8 mouse cellular contexts compared by ENCODE assay signal in genomic region chr6:71632829-71633662, GRCm38 (mm10). TPM values are rescaled to one million over a fixed set of nuclear protein-coding genes. Genes with fewer than 3 reads are reported as not detected.
A peak's percentile ranks its signal among the peaks of the same experiment; 100 is the strongest.
DNase-seq lines count a peak whose midpoint lies in the region; ATAC-seq lines count a peak whose summit lies in the region.

Gene Kdm3a, minus strand, starts transcription at chr6:71632990.

- no peaks in the 10 kb centered on the region for H3K9me3 ChIP-seq in heart, embryonic 14.5 days (ENCODE audit: control insufficient read depth, low read length)
- H3K9me3 ChIP-seq in liver, embryonic 13.5 days (replicated peaks): no peaks in the 10 kb centered on the region
- H3K9me3 ChIP-seq in stomach, embryonic 16.5 days (replicated peaks; ENCODE audit: control insufficient read depth, low read length): no peaks in the 10 kb centered on the region

- H3K9ac ChIP-seq in heart, embryonic 14.5 days (ENCODE audit: low read length): peak within 1 kb of the TSS; percentile 94
- peak within 1 kb of the TSS; percentile 94 for H3K9ac ChIP-seq in liver, embryonic 13.5 days
- H3K9ac ChIP-seq in stomach, embryonic 16.5 days (ENCODE audit: low read length): peak within 1 kb of the TSS; percentile 94

- WGBS in heart, embryonic 14.5 days: 1% methylated on average over 63 of the region's 63 CpGs
- WGBS in liver, embryonic 13.5 days (ENCODE audit: insufficient replicate concordance): under 1% methylated on average over 63 of the region's 63 CpGs
- WGBS in stomach, embryonic 16.5 days: under 1% methylated on average over 63 of the region's 63 CpGs

- H3K4me3 ChIP-seq in heart, embryonic 14.5 days (ENCODE audit: control insufficient read depth in 1 of 2, insufficient read depth in 1 of 2, low read depth in 1 of 2, low read length in 2 of 2): peak within 1 kb of the TSS; percentile 93 to 95
- H3K4me3 ChIP-seq in liver, embryonic 13.5 days (replicated peaks): peak within 1 kb of the TSS; percentile 89
- peak within 1 kb of the TSS; percentile 88 for H3K4me3 ChIP-seq in stomach, embryonic 16.5 days (replicated peaks; ENCODE audit: low read length)

- no peaks in the 10 kb centered on the region for H3K27me3 ChIP-seq in heart, embryonic 14.5 days (ENCODE audit: control insufficient read depth, insufficient read depth, low read length)
- peaks cover 14% of the 10 kb centered on the region; the same call in 1 of the 2 replicates for H3K27me3 ChIP-seq in liver, embryonic 13.5 days
- no peaks in the 10 kb centered on the region for H3K27me3 ChIP-seq in stomach, embryonic 16.5 days (ENCODE audit: control insufficient read depth, insufficient read depth, low read length)

- peaks cover 28% of the 10 kb centered on the region for H3K36me3 ChIP-seq in heart, embryonic 14.5 days (ENCODE audit: control insufficient read depth, insufficient read depth, low read length)
- peaks cover 11% of the 10 kb centered on the region for H3K36me3 ChIP-seq in liver, embryonic 13.5 days
- H3K36me3 ChIP-seq in stomach, embryonic 16.5 days (ENCODE audit: control insufficient read depth, insufficient read depth, low read length): 0 out of 2 replicates have a peak, but pooled peaks cover 7% of the 10 kb centered on the region

- H3K27ac ChIP-seq in heart, embryonic 14.5 days (replicated peaks in 1 of 2; ENCODE audit: control insufficient read depth in 1 of 2, insufficient read depth in 1 of 2, low read depth in 2 of 2, low read length in 2 of 2): peak within 1 kb of the TSS; percentile 98 to 100
- H3K27ac ChIP-seq in liver, embryonic 13.5 days: peak within 1 kb of the TSS; percentile 98
- H3K27ac ChIP-seq in stomach, embryonic 16.5 days (ENCODE audit: low read length): peak within 1 kb of the TSS; percentile 100

- peak; percentile 96 for DNase-seq in c-Kit-negative CD71-positive TER-119-positive erythroid progenitor cells, embryonic 14.5 days (ENCODE audit: low read depth, low spot score)
- DNase-seq in fibroblast of lung, adult 2 months (ENCODE audit: low read depth): peak; percentile 98
- DNase-seq in kidney, postnatal 14 days: peak; percentile 98
- DNase-seq in liver, embryonic 13.5 days: peak; percentile 97
- DNase-seq in neural tube, embryonic 10.5 days (ENCODE audit: extremely low spot score, low spot score): peak; percentile 99

- H3K4me1 ChIP-seq in heart, embryonic 14.5 days (ENCODE audit: control insufficient read depth in 2 of 2, insufficient read depth in 2 of 2, low read length in 2 of 2): peaks cover 0 to 18% of the 10 kb centered on the region in 2 experiments; a peak in 2 of 4 replicates
- peaks cover 26% of the 10 kb centered on the region for H3K4me1 ChIP-seq in liver, embryonic 13.5 days (replicated peaks)
- H3K4me1 ChIP-seq in stomach, embryonic 16.5 days (ENCODE audit: control insufficient read depth, insufficient read depth, low read length): peaks cover 14% of the 10 kb centered on the region

- H3K4me2 ChIP-seq in heart, embryonic 14.5 days (ENCODE audit: low read length): peak within 1 kb of the TSS; percentile 93
- peak within 1 kb of the TSS; percentile 86 for H3K4me2 ChIP-seq in liver, embryonic 13.5 days
- H3K4me2 ChIP-seq in stomach, embryonic 16.5 days (ENCODE audit: low read depth, low read length): peak within 1 kb of the TSS; percentile 60

- ATAC-seq in CD4-positive, CD25-positive, alpha-beta regulatory T cell, adult 4 months: peak; percentile 88
- ATAC-seq in heart, embryonic 14.5 days (ENCODE audit: insufficient number of reproducible peaks, insufficient read depth, low FRiP score, low read depth): peak; percentile 94
- ATAC-seq in liver, embryonic 13.5 days (ENCODE audit: low read depth): peak; percentile 89
- peak; percentile 97 for ATAC-seq in stomach, embryonic 16.5 days (ENCODE audit: insufficient read depth, low FRiP score)

RNA-seq across cellular contexts. Expression of gene Kdm3a, which starts in this region (rescaled TPM):
- polyA plus RNA-seq in CD4-positive, CD25-positive, alpha-beta regulatory T cell, adult 4 months (2017; shearing (Covaris generic)): 10 to 100 TPM; 49.8 to 71.0 TPM
- 31.2 and 33.4 TPM in 2 replicates for polyA plus RNA-seq in heart, embryonic 14.5 days (2014; fragmentation: Nextera tagmentation; extraction: Ambion mirVana)
- polyA plus RNA-seq in liver, embryonic 13.5 days (2015; fragmentation: Nextera tagmentation; extraction: Ambion mirVana): 10.5 and 15.2 TPM in 2 replicates
- polyA plus RNA-seq in stomach, embryonic 16.5 days (2015; fragmentation: Nextera tagmentation; extraction: Ambion mirVana): 45.8 and 47.0 TPM in 2 replicates

Comparison
In these comparisons a context has a peak if more than half of its experiments do, and no peak if none do; other contexts are left out.
1. Peak in every context shown above with its lines: DNase-seq, ATAC-seq, H3K4me3 ChIP-seq and H3K27ac ChIP-seq.